Mouse (Mus musculus) frontal cortex, postnatal 14 days (tissue): Measurements from ENCODE around the gene Plac1.
"Not testable (repeated sequence)": the region's sequence is repeated elsewhere in the genome, so short reads cannot be mapped to it uniquely, and the experiment has no call there.

Source experiments
- DNase-seq, 2 experiments: peaks; one replicate each; pipeline ENCODE4 v3.0.0; 2022; ENCODE audit warnings: low spot score in 2 of 2

Plac1 gene

DNA sequence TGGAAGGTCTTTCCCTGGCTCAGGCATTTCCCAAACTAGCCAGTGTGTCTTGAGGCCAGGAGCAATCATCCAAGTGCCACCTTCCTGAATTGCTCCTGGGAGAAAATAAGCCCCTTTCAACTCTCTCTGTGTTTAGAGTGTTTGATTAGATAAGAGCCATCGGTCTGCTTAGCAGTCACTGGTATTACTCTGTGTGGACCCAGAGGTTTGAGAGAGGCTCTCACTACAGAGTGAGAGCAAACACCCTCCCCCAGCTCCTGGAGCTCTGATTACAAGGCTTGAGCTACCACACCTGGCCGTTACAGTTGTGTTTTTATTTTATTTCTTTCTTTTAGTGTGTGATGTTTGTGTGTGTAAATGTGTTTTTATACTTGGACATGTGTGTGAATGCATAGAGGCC, 193.0 kb downstream of the Plac1 start:
- no peak for DNase-seq

DNA sequence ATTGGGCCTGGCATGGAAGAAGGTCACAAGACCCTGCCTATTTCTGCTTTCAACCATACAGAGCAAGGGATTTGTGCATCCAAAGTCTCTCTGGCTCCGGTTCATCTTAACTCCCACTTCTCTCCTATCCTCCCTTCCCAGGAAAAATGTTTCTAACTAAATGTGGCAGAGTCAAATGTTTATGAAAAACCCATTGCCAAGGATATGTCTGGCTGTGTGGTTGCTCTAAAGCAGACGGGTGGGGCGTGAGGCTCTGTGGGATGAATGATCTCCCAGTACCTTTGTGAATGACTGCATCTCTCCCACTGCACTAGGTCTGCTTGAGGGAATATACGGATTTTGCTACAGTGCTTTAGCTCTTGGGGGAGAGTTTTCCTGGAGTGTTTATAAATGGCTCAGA, 193.9 kb downstream of the Plac1 start:
- no peak for DNase-seq

GRCm38 (mm10) chrX:53045187-53045903, 194.6 kb downstream of the Plac1 start:
- DNase-seq: no peak

DNA sequence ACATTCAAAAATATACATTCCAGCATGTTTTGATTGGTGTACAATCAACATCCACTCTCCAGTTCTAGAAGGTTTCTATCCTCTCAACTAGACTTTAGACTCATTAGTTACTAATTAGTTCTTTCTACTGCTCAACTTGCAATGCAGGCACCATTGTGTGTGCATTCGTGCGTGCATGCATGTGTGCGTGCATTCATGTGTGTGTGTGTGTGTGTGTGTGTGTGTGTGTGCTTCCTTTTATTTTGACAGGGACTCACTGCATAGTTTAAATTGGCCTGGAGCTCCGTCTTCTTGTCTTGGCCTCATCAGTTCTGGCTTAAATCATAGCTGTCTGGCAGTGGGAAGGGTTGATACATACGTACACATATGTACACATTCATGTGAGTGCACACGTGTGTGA, 198.9 kb downstream of the Plac1 start:
- DNase-seq: no peak

DNA sequence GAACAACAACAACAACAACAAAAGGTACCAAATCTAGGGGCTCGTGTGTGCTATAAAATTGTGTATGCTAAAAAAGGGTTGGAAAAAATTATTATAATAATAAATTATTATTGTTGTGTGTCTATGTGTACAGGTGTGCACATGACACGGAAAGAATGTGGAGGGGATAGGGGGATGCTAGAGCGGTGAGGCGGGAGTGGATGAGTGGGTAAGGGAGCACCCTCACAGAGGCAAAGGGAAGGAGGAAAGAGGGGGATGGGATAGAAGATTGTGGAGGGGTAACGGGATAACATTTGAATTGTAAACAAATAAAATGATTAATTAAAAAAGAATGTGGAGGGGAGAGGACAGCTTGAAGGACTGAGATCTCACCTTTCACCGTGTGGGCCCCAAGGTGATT, 199.8 kb downstream of the Plac1 start:
- DNase-seq: no peak

DNA sequence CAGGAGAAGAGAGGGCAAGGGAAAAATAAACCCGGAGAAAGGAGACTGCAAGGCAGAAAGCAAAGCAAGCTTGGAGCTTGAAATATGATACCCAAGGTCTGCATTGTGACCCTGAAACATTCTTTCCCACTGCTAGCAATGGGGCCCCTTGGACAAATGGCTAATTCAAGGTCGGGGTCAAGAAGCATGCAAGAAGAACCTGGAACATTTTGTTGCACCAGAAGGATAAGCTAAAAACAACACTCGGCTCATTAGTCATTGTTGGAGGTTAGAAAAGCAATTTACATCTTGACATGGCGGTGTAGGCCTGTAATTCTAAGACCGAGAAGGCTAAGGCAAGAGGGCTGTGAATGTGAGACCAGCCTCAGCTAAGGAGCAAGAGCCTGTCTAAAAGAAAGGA, 200.3 kb downstream of the Plac1 start:
- no peak for DNase-seq

GRCm38 (mm10) chrX:53038194-53038593, 201.7 kb downstream of the Plac1 start:
- DNase-seq: no peak

DNA sequence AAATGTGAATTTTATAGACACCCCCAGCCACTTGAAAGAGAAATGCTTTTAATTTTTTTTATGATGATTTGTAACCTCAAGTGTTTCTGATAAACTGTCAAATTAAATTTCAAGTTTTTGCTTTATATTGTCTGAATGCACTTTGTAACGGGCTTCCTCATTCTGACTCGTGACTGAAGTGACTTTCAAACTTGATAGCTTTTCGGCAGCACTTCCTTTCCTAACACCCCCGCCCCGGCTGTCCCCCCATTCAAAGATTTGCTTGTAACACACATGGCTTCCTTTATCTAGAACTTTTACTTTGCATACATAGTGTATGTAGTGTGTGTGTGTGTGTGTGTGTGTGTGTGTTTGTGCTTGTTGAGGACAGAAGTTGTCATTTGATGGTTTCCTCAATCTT, 210.4 kb downstream of the Plac1 start:
- DNase-seq: no peak

GRCm38 (mm10) chrX:53025471-53026223, 214.3 kb downstream of the Plac1 start:
- no peak for DNase-seq

DNA sequence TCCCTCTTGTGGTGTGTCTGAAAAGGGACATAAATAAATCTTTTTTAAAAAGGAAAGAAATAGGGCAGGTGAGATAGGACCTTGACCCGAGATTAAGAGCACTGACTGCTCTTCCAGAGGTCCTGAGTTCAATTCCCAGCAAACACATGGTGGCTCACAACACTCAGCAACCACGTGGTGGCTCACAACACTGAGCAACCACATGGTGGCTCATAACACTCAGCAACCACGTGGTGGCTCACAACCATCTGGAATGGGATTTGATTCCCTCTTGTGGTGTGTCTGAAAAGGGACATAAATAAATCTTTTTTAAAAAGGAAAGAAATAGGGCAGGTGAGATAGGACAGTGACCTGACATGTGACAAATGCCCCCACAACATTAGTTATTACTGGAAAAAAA, 215.6 kb downstream of the Plac1 start:
- not testable (repeated sequence) for DNase-seq

DNA sequence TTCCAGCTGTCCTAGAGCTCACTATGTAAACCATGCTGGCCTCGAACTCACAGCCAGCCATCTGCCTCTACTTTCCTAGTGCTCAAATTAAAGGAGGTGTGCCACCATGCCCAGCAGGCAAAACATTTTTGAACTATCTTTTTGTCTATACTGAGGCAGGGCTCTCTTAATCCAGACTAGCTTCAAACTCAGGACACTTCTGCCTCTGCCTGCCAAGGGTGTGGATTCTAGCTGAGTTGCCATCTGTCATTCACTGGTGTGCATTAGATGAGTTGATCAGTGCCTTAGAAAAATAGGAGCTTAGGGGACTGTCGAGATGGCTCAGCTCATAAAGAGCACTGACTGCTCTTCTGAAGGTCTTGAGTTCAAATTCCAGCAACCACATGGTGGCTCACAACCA, 216.9 kb downstream of the Plac1 start:
- no peak for DNase-seq
